Mouse (Mus musculus): ENCODE data around the gene Atp2a2. TPM values are rescaled to one million over a fixed set of nuclear protein-coding genes. Genes with fewer than 3 reads are reported as not detected.

Atp2a2 gene
- total and polyA plus RNA-seq, 2 experiments from 2014 or later = 45.2 to 202 TPM

DNA sequence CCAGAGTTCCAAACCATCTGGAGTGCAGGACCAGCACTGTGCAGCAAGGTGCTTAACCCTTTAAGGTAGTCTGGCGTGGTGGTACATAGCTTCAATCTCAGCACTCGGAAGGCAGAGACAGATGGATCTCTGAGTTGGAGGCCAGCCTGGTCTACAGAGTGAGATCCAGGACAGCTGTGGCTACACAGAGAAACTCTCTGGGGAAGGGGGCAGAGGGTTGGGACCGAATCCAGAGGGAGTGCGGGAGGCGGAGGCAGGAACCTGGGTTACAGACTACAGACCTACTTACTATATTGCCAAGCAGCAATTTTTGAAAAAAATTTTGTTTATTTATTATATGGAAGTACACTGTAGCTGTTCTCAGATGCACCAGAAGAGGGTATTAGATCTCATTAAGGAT, 87.7 kb downstream of the Atp2a2 start:
- 0 out of 2 replicates have a peak, but pooled peaks cover 5% of the 10 kb centered on the region for H3K36me3 ChIP-seq (ENCODE audit: insufficient read depth, low read length)
- H3K4me1 ChIP-seq (ENCODE audit: insufficient read depth, low read length) = no peaks in the 10 kb centered on the region
- ATAC-seq (ENCODE audit: low FRiP score) = no peak
- no peak overlapping the region for H3K9ac ChIP-seq (replicated peaks; ENCODE audit: low read length, poor library complexity, severe bottlenecking)
- H3K27ac ChIP-seq (ENCODE audit: low read depth, low read length) = no peak overlapping the region
- H3K4me2 ChIP-seq (ENCODE audit: low read depth, low read length, poor library complexity, severe bottlenecking) = no peak overlapping the region
- WGBS = 91% methylated on average over 5 of the region's 5 CpGs
- H3K27me3 ChIP-seq (ENCODE audit: insufficient read depth, low read length) = no peaks in the 10 kb centered on the region
- no peak overlapping the region for H3K4me3 ChIP-seq (ENCODE audit: low read depth, low read length)
- DNase-seq (ENCODE audit: low spot score) = no peak
- no peak for TF ChIP-seq CTCF (IDR thresholded peaks at IDR 0.05)
- no peaks in the 10 kb centered on the region for H3K9me3 ChIP-seq (ENCODE audit: low read length)

DNA sequence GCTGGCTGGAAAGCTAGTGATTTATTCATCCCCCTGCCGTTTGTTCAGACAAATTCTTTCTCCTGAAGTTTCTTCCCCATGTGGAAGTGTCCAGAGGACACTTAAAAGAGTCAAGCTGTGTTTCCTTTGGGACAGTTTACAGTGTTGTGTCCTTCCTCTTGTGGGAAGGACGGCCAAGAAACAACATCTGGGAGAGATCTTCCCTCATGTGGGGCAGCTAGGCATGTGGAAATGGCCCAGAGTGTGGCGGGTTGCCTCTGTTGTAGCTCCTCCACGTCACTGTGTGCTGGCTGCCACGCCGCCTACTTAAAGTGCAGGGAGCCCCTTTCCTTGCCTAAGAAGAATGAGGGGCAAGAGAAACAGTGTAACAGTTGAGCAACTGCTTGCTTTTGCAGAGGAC, 89.2 kb downstream of the Atp2a2 start:
- no peak overlapping the region for H3K4me3 ChIP-seq (ENCODE audit: low read depth, low read length)
- H3K4me2 ChIP-seq (ENCODE audit: low read depth, low read length, poor library complexity, severe bottlenecking) = no peak overlapping the region
- H3K27me3 ChIP-seq (ENCODE audit: insufficient read depth, low read length) = no peaks in the 10 kb centered on the region
- no peaks in the 10 kb centered on the region for H3K9me3 ChIP-seq (ENCODE audit: low read length)
- H3K4me1 ChIP-seq (ENCODE audit: insufficient read depth, low read length) = no peaks in the 10 kb centered on the region
- H3K36me3 ChIP-seq (ENCODE audit: insufficient read depth, low read length) = 0 out of 2 replicates have a peak, but pooled peaks cover 5% of the 10 kb centered on the region
- H3K9ac ChIP-seq (replicated peaks; ENCODE audit: low read length, poor library complexity, severe bottlenecking) = no peak overlapping the region
- H3K27ac ChIP-seq (ENCODE audit: low read depth, low read length) = no peak overlapping the region
- 68% methylated on average over 6 of the region's 6 CpGs for WGBS
- ATAC-seq (ENCODE audit: low FRiP score) = no peak
- no peak for TF ChIP-seq CTCF (IDR thresholded peaks at IDR 0.05)
- DNase-seq (ENCODE audit: low spot score) = no peak

GRCm38 (mm10) chr5:122411892-122412291, 90.1 kb downstream of the Atp2a2 start:
- 86% methylated on average over 5 of the region's 5 CpGs for WGBS
- ATAC-seq (ENCODE audit: low FRiP score) (no peak), DNase-seq (ENCODE audit: low spot score) (no peak)
- Histone ChIP-seq H3K9ac (replicated peaks; ENCODE audit: low read length, poor library complexity, severe bottlenecking) (no peak overlapping the region), H3K27me3 (ENCODE audit: insufficient read depth, low read length) (no peaks in the 10 kb centered on the region), H3K9me3 (ENCODE audit: low read length) (no peaks in the 10 kb centered on the region), H3K4me2 (ENCODE audit: low read depth, low read length, poor library complexity, severe bottlenecking) (no peak overlapping the region), H3K36me3 (ENCODE audit: insufficient read depth, low read length) (peaks cover 6% of the 10 kb centered on the region; the same call in 1 of the 2 replicates), H3K4me3 (ENCODE audit: low read depth, low read length) (no peak overlapping the region), H3K27ac (ENCODE audit: low read depth, low read length) (no peak overlapping the region), H3K4me1 (ENCODE audit: insufficient read depth, low read length) (no peaks in the 10 kb centered on the region)
- no peak for TF ChIP-seq CTCF (IDR thresholded peaks at IDR 0.05)

DNA sequence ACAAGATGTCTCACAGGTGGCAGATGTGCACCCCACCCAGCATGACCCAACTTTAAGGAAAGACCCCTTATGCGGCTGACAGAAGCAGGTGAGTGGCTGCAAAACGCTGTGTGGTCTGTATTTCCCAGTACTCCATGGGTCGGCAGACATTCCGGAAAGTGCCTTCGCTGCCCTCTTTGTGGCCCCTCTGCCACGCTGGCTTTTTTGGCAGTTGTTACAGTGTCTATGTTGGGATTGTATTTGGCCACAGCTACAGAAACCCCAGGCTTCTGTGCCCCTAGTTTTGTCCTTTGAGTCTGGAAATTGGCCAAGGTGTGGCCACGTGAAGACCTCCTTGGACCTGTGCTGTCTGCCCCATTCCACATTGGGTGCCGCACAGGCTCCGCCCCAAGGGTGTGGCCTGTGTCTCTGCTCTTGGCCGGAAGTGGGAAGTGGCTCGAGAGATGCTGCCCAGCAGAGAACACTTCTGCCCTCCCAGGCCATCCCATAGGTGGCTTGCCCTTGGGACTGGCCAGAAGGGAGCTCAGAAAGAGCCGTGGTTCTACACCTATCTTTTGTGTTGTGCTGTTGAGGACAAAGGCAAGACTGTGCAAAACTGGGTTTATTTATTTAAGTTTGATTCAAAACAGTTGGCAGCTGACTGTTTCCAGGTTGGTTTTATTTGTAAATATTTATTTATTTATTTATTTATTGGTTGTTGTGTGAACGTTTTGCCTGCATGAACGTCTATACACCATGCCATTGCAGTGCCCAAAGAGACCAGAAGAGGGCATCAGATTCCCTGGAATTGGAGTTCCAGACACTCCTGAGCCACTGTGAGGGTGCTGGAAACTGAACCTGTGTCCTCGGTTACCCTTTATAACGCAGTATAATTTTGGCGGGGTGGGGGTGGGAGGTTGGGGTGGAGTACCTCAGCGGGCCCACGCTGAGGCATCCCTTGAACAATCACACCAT, 92.1 kb downstream of the Atp2a2 start:
- H3K4me3 ChIP-seq (ENCODE audit: low read depth, low read length) = no peak overlapping the region
- no peaks in the 10 kb centered on the region for H3K27me3 ChIP-seq (ENCODE audit: insufficient read depth, low read length)
- no peaks in the 10 kb centered on the region for H3K9me3 ChIP-seq (ENCODE audit: low read length)
- no peak overlapping the region for H3K4me2 ChIP-seq (ENCODE audit: low read depth, low read length, poor library complexity, severe bottlenecking)
- DNase-seq (ENCODE audit: low spot score) (no peak), ATAC-seq (ENCODE audit: low FRiP score) (no peak)
- H3K9ac ChIP-seq (replicated peaks; ENCODE audit: low read length, poor library complexity, severe bottlenecking) = no peak overlapping the region
- H3K4me1 ChIP-seq (ENCODE audit: insufficient read depth, low read length) = no peaks in the 10 kb centered on the region
- peak; percentile 42 for TF ChIP-seq CTCF (IDR thresholded peaks at IDR 0.05)
- peaks cover 23% of the 10 kb centered on the region for H3K36me3 ChIP-seq (ENCODE audit: insufficient read depth, low read length)
- no peak overlapping the region for H3K27ac ChIP-seq (ENCODE audit: low read depth, low read length)
- 86% methylated on average over 19 of the region's 19 CpGs for WGBS

- H3K4me2 ChIP-seq (ENCODE audit: low read depth, low read length, poor library complexity, severe bottlenecking) = no peak overlapping the region
- DNase-seq (ENCODE audit: low spot score) = no peak
- no peak for TF ChIP-seq CTCF (IDR thresholded peaks at IDR 0.05)
- no peaks in the 10 kb centered on the region for H3K27me3 ChIP-seq (ENCODE audit: insufficient read depth, low read length)
- no peaks in the 10 kb centered on the region for H3K9me3 ChIP-seq (ENCODE audit: low read length)
- H3K4me1 ChIP-seq (ENCODE audit: insufficient read depth, low read length) = no peaks in the 10 kb centered on the region
- H3K4me3 ChIP-seq (ENCODE audit: low read depth, low read length) = no peak overlapping the region
- no peak overlapping the region for H3K9ac ChIP-seq (replicated peaks; ENCODE audit: low read length, poor library complexity, severe bottlenecking)
- ATAC-seq (ENCODE audit: low FRiP score) = no peak
- no peak overlapping the region for H3K27ac ChIP-seq (ENCODE audit: low read depth, low read length)
- WGBS = 96% methylated on average over 10 of the region's 10 CpGs
- peaks cover 54% of the 10 kb centered on the region for H3K36me3 ChIP-seq (ENCODE audit: insufficient read depth, low read length)
Measured at GRCm38 (mm10) chr5:122405537-122405936, 96.5 kb downstream of the Atp2a2 start.

Other genes starting within 250 kb of the Atp2a2 start
- 30.0 and 37.5 TPM in 2 replicates for gene Tctn1, start 237.8 kb downstream of the Atp2a2 start, total RNA-seq (2014; rRNA removed)
- gene Tctn1, start 237.8 kb downstream of the Atp2a2 start, polyA plus RNA-seq (2015; fragmentation: Nextera tagmentation; extraction: Ambion mirVana) = 5.8 and 6.2 TPM in 2 replicates
- gene Pptc7, start 217.9 kb downstream of the Atp2a2 start, total RNA-seq (2014; rRNA removed) = 19.3 and 22.7 TPM in 2 replicates
- 5.6 and 6.7 TPM in 2 replicates for gene Pptc7, start 217.9 kb downstream of the Atp2a2 start, polyA plus RNA-seq (2015; fragmentation: Nextera tagmentation; extraction: Ambion mirVana)
- gene Rad9b, start 148.0 kb downstream of the Atp2a2 start, total RNA-seq (2014; rRNA removed) = 16.9 and 17.8 TPM in 2 replicates
- 18.1 and 21.8 TPM in 2 replicates for gene Rad9b, start 148.0 kb downstream of the Atp2a2 start, polyA plus RNA-seq (2015; fragmentation: Nextera tagmentation; extraction: Ambion mirVana)
- gene Vps29, start 147.9 kb downstream of the Atp2a2 start, total RNA-seq (2014; rRNA removed) = 137 and 149 TPM in 2 replicates
- 366 and 368 TPM in 2 replicates for gene Vps29, start 147.9 kb downstream of the Atp2a2 start, polyA plus RNA-seq (2015; fragmentation: Nextera tagmentation; extraction: Ambion mirVana)
- gene Gpn3, start 130.3 kb downstream of the Atp2a2 start, total RNA-seq (2014; rRNA removed) = 20.8 and 37.9 TPM in 2 replicates
- gene Gpn3, start 130.3 kb downstream of the Atp2a2 start, polyA plus RNA-seq (2015; fragmentation: Nextera tagmentation; extraction: Ambion mirVana) = 41.8 and 44.4 TPM in 2 replicates
- gene Fam216a, start 129.9 kb downstream of the Atp2a2 start, total RNA-seq (2014; rRNA removed) = 131 and 139 TPM in 2 replicates
- 156 and 160 TPM in 2 replicates for gene Fam216a, start 129.9 kb downstream of the Atp2a2 start, polyA plus RNA-seq (2015; fragmentation: Nextera tagmentation; extraction: Ambion mirVana)
- 162 and 188 TPM in 2 replicates for gene Arpc3, start 110.3 kb downstream of the Atp2a2 start, total RNA-seq (2014; rRNA removed)
- gene Arpc3, start 110.3 kb downstream of the Atp2a2 start, polyA plus RNA-seq (2015; fragmentation: Nextera tagmentation; extraction: Ambion mirVana) = 134 and 137 TPM in 2 replicates
- 29.3 and 34.3 TPM in 2 replicates for gene Anapc7, start 80.5 kb downstream of the Atp2a2 start, total RNA-seq (2014; rRNA removed)
- gene Anapc7, start 80.5 kb downstream of the Atp2a2 start, polyA plus RNA-seq (2015; fragmentation: Nextera tagmentation; extraction: Ambion mirVana) = 42.8 and 43.5 TPM in 2 replicates
- 30.5 and 35.1 TPM in 2 replicates for gene Ift81, start 112.3 kb upstream of the Atp2a2 start, total RNA-seq (2014; rRNA removed)
- gene Ift81, start 112.3 kb upstream of the Atp2a2 start, polyA plus RNA-seq (2015; fragmentation: Nextera tagmentation; extraction: Ambion mirVana) = 69.9 and 71.9 TPM in 2 replicates
- gene P2rx7, start 141.7 kb upstream of the Atp2a2 start, total RNA-seq (2014; rRNA removed) = 6.3 and 7.3 TPM in 2 replicates
- 3.6 and 4.6 TPM in 2 replicates for gene P2rx7, start 141.7 kb upstream of the Atp2a2 start, polyA plus RNA-seq (2015; fragmentation: Nextera tagmentation; extraction: Ambion mirVana)
- gene P2rx4, start 205.3 kb upstream of the Atp2a2 start, total RNA-seq (2014; rRNA removed) = 15.0 and 19.4 TPM in 2 replicates
- 14.7 and 16.1 TPM in 2 replicates for gene P2rx4, start 205.3 kb upstream of the Atp2a2 start, polyA plus RNA-seq (2015; fragmentation: Nextera tagmentation; extraction: Ambion mirVana)

All from midbrain, postnatal 0 days (tissue).